Mouse (Mus musculus): Measurements from ENCODE around the gene Hba-a2. TPM values are rescaled to one million over a fixed set of nuclear protein-coding genes. Genes with fewer than 3 reads are reported as not detected.
"Not testable (repeated sequence)": the region's sequence is repeated elsewhere in the genome, so short reads cannot be mapped to it uniquely, and the experiment has no call there.

Hba-a2 gene
- total RNA-seq, 2 experiments from 2014 or later, result 253 to 257 TPM

DNA sequence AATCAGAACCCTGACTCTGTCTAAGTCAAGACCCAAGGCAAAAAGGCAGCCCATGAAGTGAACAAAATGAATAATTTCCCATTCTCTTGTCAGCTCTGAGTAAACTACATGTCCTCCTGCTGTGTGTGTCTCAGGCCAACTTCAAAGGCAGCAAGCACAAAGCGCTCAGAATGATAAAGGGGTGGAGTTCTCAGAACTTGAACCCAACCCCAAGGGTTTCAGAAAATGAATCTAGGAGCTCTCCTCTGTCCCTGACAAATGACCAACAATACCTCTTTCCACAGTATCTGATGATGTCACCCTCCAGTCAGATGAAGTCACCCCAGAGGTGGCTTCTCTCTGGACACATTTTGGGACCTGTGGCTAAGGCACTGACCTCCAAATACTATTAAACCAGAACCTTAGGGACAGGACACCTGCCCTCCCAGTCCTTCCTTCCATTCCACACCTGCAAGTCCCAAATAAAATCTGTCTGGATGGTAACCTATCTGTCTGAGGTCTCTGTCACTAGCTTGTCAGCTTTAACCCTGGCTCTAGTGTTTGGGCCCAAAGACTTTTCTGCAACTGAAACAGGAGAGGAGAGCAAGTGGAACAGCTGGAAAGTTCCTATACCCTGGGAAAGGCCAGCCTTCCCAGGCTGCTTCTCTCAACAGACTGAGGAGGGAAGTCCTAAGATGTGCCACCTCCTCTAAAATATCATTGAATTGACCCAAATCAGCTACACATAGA is 14.7 kb upstream of the Hba-a2 start:
- no peak for DNase-seq (ENCODE audit: low spot score in 2 of 2)

DNA sequence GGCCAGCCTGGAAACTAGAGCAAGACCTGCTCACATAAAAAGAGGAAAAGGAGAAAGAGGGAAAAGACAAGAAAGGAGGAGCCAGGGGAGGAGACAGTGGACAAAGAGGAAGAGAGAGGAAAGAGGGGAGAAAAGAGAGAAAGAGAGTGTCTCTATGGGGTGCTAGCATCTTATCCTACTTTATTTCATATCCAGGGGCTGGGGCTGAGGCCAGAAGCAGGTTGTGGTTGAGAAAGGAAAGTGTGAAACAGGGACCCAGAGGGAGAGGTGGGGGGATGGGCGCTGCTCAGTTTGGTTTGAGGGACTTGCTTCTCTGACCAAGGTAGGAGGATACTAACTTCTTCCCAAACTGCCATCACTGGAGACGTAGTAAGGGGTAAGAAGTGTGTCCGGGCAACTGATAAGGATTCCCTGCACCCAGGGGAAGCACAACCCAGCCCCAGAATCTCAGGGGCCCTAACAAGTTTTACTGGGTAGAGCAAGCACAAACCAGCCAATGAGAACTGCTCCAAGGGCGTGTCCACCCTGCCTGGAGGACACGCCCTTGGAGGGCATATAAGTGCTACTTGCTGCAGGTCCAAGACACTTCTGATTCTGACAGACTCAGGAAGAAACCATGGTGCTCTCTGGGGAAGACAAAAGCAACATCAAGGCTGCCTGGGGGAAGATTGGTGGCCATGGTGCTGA is 13.1 kb upstream of the Hba-a2 start, which contains the start of gene Hba-a1:
Gene Hba-a1, plus strand, starts transcription at position 421 of the 687 bp plus-strand sequence.
- DNase-seq (ENCODE audit: low spot score in 2 of 2), result not testable (repeated sequence)

DNA sequence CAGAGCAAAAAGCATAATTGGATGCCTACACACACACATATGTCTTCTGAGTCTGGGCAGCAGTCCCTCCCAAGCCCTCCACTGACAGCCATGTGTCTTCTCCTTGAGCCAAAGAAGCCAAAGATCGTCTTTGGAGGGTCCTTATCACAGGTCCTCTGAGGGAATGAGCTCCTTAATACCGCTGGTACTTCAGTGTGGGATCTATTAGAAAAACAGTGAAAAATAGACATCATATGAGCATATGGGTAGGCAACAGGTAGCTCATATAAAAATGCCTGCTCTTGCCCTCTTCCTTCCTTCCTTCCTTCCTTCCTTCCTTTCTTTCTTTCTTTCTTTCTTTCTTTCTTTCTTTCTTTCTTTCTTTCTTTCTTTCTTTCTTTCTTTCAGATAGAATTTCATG is 11.7 kb upstream of the Hba-a2 start:
- not testable (repeated sequence) for DNase-seq (ENCODE audit: low spot score in 2 of 2)

DNA sequence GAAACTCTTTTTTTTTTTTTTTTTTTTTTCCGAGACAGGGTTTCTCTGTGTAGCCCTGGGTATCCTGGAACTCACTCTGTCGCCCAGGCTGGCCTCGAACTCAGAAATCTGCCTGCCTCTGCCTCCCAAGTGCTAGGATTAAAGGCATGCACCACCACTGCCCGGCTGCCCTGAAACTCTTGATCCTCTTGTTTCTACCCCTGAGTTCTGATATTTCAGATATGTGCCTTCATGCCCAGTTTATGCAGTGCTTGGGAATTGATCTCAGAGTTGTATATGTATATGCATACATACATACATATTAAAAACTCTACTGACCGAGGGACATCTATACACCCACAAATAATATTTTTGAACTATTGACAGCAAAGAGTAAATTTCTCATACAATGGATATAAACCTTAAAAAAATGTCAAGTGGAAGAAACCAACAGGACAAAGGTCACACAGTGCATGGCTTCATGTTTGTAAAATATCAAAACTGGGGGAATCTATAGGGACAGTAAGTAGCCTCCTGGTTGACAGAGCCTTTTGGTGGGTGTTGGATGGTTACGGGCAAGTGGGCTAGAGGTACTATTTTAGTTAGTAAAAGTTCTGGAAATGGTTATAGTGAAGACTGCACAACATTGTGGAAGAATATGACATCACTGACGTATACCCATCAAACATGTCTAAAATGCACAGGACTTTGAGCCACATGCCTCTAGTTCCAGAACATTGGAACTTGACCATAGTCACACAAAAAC is 11.1 kb upstream of the Hba-a2 start:
- no peak for DNase-seq (ENCODE audit: low spot score in 2 of 2)

DNA sequence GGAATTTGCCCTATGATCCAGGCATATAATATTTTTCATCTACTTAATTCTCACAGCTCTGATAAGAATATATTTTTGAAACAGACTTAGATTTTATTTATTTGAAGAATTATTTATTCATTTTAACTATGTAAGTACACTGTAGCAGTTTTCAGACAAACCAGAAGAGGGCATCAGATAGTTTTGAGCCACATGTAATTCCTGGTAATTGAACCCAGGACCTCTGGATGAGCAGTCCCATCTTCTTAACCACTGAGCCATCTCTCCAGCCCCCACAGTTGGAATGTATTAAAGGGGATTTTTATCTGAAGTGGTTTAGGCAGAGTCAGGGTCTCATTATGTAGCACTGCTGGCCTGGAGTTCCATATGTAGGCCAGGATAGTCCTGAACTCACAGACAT is 10.4 kb upstream of the Hba-a2 start:
- not testable (repeated sequence) for DNase-seq (ENCODE audit: low spot score in 2 of 2)

DNA sequence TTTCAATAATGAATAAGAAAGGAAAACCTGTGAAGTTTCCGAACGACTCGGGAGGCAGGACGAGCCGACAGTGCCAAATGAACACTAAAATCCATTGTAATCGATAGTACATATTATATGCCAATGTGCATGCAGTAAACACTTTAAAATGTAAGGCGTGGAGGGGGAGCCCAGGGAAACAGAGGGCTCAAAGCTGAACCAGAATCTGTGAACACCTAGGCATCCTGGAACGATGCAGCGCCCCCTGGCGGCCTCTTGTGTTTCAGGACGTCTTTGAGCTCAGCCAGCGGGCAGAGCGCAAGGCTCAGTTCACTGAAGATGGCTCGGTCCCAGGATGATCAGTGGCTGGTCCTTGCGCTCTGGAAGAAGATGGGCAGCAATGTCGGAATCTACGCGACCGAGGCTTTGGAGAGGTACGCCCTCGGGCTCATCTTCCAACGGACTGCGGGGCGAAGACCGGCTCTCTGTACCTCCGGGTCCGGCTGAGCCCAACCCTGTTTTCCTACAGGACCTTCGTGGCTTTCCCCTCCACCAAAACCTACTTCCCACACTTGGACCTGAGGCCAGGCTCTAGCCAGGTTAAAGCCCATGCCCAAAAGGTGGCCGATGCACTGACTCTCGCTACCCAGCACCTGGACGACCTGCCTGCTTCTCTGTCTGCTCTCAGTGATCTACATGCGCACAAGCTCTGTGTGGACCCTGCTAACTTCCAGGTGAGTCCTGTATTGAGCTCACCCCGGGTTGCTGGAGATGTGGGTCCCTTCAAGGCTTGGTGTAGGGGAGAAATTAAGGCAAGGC is 9.4 kb upstream of the Hba-a2 start, which contains the start of gene Hbq1b:
Gene Hbq1b, plus strand, starts transcription at position 271 of the 798 bp plus-strand sequence.
- peak; percentile 47 to 90 for DNase-seq (ENCODE audit: low spot score in 2 of 2)

DNA sequence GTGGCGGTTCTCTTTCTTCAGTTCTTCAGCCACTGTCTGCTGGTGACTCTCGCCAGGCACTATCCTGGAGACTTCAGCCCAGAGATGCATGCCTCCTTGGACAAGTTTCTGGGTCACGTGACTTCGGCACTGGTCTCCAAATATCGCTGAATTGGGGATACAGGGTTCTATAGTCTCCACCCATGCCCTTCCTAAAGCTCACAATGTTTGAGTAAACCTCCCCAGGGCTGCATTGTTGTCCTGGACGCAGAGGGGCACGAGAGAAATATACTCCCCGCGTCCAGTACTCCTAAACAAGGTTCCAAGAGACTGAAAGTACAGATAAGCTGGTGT is 8.8 kb upstream of the Hba-a2 start:
- no peak for DNase-seq (ENCODE audit: low spot score in 2 of 2)

DNA sequence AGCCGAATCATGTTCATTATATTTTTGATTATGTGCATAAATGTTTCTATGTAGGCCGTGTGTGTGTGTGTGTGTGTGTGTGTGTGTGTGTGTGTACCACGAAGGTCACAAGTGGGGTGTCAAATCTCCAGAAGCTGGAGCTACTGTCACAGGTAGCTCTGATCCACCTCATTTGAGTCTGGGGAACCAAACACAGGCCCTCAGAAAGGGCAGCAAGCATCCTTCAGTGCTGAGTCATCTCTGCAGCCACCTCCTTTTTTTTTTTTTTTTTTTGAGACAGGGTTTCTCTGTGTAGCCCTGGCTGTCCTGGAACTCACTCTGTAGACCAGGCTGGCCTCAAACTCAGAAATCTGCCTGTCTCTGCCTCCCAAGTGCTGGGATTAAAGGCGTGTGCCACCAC is 3.5 kb upstream of the Hba-a2 start:
- DNase-seq (ENCODE audit: low spot score in 2 of 2), result not testable (repeated sequence)

DNA sequence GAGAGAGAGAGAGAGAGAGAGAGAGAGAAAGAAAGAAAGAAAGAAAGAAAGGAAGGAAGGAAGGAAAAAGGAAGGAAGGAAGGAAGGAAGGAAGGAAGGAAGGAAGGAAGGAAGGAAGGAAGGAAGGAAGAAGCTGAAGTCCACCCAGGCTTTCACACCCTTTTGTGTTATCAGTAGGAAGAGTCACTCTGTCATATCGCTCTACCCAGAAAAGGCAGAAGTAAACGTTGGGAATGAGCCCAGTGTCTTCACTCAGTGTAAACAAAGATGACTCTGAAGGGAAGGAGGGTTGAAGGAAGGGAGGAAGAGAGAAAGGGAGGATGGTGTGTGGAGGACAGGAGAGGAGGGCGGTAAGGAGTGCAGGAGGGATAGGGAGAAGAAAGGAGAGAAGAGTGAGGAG is 2.8 kb upstream of the Hba-a2 start:
- not testable (repeated sequence) for DNase-seq (ENCODE audit: low spot score in 2 of 2)

DNA sequence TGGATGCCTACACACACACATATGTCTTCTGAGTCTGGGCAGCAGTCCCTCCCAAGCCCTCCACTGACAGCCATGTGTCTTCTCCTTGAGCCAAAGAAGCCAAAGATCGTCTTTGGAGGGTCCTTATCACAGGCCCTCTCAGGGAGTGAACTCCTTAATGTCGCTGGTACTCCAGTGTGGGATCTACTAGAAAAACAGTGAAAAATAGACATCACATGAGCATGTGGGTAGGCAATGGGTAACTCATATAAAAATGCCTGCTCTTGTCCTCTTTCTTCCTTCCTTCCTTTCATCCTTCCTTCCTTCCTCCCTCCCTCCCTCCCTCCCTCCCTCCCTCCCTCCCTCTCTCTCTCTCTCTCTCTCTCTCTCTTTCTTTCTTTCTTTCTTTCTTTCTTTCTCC is 1.1 kb downstream of the Hba-a2 start:
- not testable (repeated sequence) for DNase-seq (ENCODE audit: low spot score in 2 of 2)

DNA sequence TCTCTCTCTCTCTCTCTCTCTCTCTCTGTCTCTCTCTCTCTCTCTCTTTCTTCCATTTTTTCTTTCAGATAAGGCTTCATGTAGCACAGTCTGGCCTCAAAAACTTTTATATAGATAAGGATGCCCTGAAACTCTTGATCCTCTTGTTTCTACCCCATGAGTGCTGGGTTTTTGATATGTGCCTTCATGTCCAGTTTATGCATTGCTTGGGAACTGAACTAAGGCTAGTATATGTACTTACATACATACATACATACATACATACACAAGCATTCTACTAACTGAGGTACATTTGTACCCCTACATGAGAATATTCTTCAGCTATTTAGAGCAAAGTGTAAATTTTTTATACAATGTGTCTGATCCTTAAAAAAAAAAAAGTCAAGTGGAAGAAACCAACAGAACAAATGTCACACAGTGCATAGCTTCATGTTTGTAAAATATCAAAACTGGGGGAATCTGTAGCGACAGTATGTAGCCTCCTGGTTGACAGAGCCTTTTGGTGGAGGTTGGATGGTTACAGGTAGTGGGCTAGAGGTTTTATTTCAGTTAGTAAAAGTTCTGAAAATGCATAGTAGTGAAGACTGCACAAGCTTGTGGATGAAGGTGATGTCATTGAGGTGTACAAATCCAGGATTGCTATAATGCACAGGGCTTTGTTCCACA is 1.7 kb downstream of the Hba-a2 start:
- no peak for DNase-seq (ENCODE audit: low spot score in 2 of 2)

DNA sequence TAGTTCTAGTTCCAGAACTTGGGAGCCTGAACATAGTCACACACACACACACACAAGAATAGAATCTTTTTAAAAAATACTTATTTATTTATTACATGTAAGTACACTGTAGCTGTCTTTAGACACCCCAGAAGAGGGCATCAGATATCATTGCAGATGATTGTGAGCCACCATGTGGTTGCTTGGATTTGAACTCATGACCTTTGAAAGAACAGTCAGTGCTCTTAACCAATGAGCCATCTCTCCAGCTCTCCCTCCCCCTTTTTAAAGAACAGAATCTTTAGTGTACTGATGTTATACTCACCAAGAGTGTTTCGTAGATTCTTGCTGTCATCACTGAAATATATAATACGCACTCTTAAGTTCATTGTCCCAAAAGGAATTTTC is 2.2 kb downstream of the Hba-a2 start:
- DNase-seq (ENCODE audit: low spot score in 2 of 2), result no peak

DNA sequence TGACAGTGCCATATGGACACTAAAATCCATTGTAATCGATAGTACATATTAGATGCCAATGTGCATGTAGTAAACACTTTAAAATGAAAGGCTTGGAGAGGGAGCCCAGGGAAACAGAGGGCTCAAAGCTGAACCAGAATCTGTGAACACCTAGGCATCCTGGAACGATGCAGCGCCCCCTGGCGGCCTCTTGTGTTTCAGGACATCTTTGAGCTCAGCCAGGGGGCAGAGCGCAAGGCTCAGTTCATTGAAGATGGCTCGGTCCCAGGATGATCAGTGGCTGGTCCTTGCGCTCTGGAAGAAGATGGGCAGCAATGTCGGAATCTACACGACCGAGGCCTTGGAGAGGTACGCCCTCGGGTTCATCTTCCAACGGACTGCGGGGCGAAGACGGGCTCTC is 3.6 kb downstream of the Hba-a2 start, which contains the start of gene Hbq1a:
Gene Hbq1a, plus strand, starts transcription at position 205 of the 400 bp plus-strand sequence.
- peak; percentile 25 to 79 for DNase-seq (ENCODE audit: low spot score in 2 of 2)

DNA sequence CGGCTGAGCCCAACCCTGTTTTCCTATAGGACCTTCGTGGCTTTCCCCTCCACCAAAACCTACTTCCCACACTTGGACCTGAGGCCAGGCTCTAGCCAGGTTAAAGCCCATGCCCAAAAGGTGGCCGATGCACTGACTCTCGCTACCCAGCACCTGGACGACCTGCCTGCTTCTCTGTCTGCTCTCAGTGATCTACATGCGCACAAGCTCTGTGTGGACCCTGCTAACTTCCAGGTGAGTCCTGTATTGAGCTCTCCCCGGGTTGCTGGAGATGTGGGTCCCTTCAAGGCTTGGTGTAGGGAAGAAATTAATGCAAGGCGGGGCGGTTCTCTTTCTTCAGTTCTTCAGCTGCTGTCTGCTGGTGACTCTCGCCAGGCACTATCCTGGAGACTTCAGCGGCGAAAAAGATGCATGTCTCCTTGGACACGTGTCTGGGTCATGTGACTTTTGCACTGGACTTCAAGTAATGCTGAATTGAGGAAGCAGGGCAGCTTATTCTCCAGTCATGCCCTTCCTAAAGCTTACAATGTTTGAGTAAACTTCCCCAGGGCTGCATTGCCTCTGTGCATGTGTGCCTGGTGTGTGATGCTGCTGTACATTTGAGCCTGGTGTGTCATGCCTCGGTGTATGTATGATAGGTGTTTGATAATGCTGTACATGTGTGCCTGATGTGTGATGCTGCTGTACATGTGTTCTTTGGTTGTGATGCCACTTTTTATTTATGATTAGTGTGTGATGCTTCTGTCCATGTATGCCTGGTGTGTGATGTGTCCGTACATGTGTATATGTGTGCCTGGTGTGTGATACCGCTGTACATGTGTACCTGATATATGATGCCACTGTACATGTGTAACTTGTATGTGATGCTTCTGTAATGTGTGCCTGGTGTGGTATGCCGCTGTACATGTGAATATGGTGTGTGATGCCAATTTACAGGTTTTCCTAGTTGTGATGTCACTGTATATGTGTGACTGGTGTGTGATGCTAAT is 4.3 kb downstream of the Hba-a2 start:
- DNase-seq (ENCODE audit: low spot score in 2 of 2), result no peak

DNA sequence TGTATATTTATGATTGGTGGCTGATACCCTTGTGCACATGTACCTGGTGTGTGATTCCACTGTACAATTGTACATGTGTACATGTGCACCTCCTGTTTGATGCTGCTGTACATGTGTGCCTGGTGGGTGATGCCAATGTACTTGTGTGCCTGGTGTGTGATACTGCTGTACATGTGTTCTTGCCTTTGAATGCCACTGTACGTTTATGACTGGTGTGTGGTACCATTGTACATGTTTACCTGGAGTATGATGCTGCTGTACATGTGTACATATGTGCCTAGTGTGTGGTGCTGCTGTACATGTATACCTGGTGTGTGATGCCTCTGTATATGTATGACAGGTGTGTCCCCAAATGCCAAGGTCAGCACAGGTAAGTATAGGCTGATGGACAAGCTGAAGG is 5.2 kb downstream of the Hba-a2 start:
- DNase-seq (ENCODE audit: low spot score in 2 of 2), result no peak

DNA sequence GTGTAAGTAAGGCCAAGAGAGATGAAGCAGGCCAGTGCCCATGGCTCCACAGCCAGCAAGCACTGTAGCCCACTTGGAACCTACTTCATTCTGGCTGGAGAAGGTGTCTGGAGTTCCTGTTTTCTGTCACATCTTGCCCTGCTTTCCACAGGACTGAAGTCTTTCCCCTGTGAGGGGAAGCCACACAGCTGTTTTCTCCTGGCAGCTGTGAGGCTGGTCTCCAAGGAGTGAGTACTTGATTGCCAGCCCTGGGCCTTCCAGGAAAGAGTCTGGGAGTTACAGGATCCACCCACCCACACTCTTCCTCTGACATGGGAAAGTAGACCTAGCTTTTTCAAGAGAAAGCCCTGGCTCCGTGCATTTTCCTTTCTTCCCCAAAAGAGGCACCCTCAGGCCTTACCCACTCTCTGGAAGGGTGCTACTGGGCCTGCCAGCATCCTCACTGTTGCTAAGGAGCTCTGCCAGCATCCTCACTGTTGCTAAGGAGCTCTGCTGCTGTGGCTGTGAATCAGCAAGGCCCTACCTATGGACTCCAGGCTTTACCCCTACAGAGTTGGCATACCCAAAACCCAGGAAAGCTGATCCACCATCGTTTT is 6.6 kb downstream of the Hba-a2 start:
- DNase-seq (ENCODE audit: low spot score in 2 of 2), result peak; percentile 46 to 53

DNA sequence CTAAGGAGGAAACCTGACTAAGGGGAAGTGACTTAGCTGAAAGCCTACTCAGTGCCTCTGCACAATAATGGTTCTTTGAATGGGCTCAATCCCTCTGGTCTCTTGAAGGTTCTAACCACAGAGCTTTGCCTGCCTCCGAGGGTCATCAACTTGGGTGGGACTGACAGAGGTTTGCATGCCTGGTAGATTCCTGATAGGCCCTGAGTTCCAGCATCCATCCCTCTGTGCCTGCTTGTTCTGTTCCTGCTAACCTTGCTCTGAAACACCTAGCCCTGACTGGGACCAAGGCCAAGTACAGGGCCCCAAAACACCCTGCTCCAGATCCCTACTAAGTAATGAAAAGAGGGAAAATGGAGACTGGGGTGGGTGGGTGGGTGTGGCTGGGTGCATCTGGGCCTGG is 7.2 kb downstream of the Hba-a2 start:
- DNase-seq (ENCODE audit: low spot score in 2 of 2), result no peak

DNA sequence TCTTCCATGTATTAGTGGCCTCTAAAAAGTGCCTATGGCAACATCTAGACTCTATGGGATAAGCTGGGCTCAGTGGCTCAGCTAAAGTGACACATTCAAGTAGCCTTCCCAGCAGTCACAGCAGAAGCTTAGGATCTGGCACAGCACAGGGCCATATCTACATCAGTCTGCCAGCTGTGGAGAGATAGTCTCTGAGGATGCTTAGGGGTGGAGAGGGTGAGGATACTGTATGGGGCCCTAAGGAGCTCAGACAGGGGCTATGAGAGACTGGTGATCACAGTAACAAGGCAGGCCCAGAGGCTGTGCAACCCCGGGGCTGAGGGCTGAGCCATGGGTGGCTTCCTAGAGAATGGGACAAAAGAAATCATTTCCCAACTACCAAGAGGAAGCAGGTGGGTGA is 10.7 kb downstream of the Hba-a2 start:
- no peak for DNase-seq (ENCODE audit: low spot score in 2 of 2)

DNA sequence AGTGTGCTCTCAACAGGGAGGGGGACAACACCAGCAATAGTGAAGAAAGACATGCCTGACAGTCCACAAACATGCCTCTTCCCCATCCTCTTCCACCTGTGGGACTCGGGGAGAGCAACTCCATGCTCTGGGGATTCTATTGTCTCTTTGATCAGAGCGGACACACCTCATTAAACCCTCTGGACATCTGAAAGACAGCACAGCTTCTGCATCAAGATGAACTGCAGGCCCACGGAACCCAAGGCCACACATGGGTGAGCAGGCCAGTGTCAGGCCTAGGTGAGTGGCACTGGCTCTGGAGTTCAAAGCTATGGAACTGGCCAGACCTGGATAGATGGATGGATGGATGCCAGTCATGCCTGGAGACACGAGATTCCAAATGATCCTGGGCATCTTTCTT is 13.2 kb downstream of the Hba-a2 start:
- no peak for DNase-seq (ENCODE audit: low spot score in 2 of 2)

All from layer of hippocampus, adult 18-20 months (tissue).